Mouse (Mus musculus) spleen, adult 2 months (tissue): ENCODE measurements around the gene Arpc1b. TPM values are rescaled to one million over a fixed set of nuclear protein-coding genes. Genes with fewer than 3 reads are reported as not detected.
"Not testable (repeated sequence)": the region's sequence is repeated elsewhere in the genome, so short reads cannot be mapped to it uniquely, and the experiment has no call there.

Experiments used
- DNase-seq, 2 experiments: peaks; one replicate each; pipeline versions ENCODE4 v3.0.0 to v3.0.0-alpha.2; 2012 to 2021; ENCODE audit warnings: low spot score in 2 of 2, low read depth in 1 of 2
- H3K27ac ChIP-seq: fragments of 200-500 bp; 2 replicates; pipeline ENCODE4 v1.5.1; 2012; ENCODE audit warnings: low read length, inconsistent platforms; ENCODE audit not compliant: insufficient read depth
- H3K27me3 ChIP-seq: fragments of 200-500 bp; 2 replicates; pipeline ENCODE4 v1.6.1; 2012; ENCODE audit warnings: mild to moderate bottlenecking, moderate library complexity, low read length, inconsistent platforms; ENCODE audit not compliant: control insufficient read depth, insufficient read depth
- H3K36me3 ChIP-seq: fragments of 200-500 bp; 2 replicates; pipeline ENCODE4 v1.6.1; 2012; ENCODE audit warnings: mild to moderate bottlenecking, low read length, inconsistent platforms; ENCODE audit not compliant: control insufficient read depth, insufficient read depth
- H3K4me1 ChIP-seq: fragments of 200-500 bp; 2 replicates; pipeline ENCODE4 v1.6.1; 2011; ENCODE audit warnings: inconsistent platforms; ENCODE audit not compliant: control insufficient read depth, insufficient read depth, insufficient read length
- H3K4me3 ChIP-seq: fragments of 200-500 bp; 2 replicates; pipeline ENCODE4 v1.5.1; 2011; ENCODE audit warnings: mild to moderate bottlenecking, inconsistent platforms; ENCODE audit not compliant: insufficient read depth, insufficient read length; ENCODE audit errors: extremely low read depth
- CTCF ChIP-seq: fragments of 200-500 bp; IDR thresholded peaks from 2 replicates; pipeline ENCODE4 v1.5.1; 2011; ENCODE audit warnings: mild to moderate bottlenecking, inconsistent platforms; ENCODE audit not compliant: insufficient read depth, insufficient read length, insufficient replicate concordance; ENCODE audit errors: extremely low read depth
- POLR2A ChIP-seq: fragments of 200-500 bp; IDR thresholded peaks from 2 replicates; pipeline ENCODE4 v1.6.1; 2011; ENCODE audit warnings: low read depth, low read length, inconsistent platforms
- WGBS: fragments of 180-500 bp; shearing (Covaris S2); methylation state at CpG from one replicate; pipeline ENCODE4 v1.1.7; 2018; 5-methylcytosine and 5-hydroxymethylcytosine counted together
- polyA plus RNA-seq: library from polyadenylated mRNA; depleted of rRNA; stranded (reverse); fragments of >200 nt; gene quantifications from 2 replicates; pipeline ENCODE4 v1.2.3, GENCODE M21; 2012

The Arpc1b gene
- polyA plus RNA-seq, 1 experiment, result 780 TPM

- TF ChIP-seq CTCF, result no peak
- TF ChIP-seq POLR2A, result no peak
- no peak overlapping the region; the same call in 1 of the 2 replicates for H3K27ac ChIP-seq
- no peak for DNase-seq
- 80% methylated on average over 6 of the region's 6 CpGs for WGBS
- no peaks in the 10 kb centered on the region for H3K27me3 ChIP-seq
- H3K36me3 ChIP-seq, result peaks cover 21% of the 10 kb centered on the region
- H3K4me1 ChIP-seq, result peaks cover 14% of the 10 kb centered on the region; the same call in 1 of the 2 replicates
- no peak overlapping the region for H3K4me3 ChIP-seq
Measured at GRCm38 (mm10) chr5:145118005-145118404, 4.0 kb downstream of the Arpc1b start.

GRCm38 (mm10) chr5:145118461-145118860, 4.4 kb downstream of the Arpc1b start:
- no peaks in the 10 kb centered on the region for H3K27me3 ChIP-seq
- DNase-seq, result no peak
- H3K4me1 ChIP-seq, result peaks cover 14% of the 10 kb centered on the region; the same call in 1 of the 2 replicates
- no peak overlapping the region for H3K27ac ChIP-seq
- 91% methylated on average over 5 of the region's 5 CpGs for WGBS
- H3K4me3 ChIP-seq, result no peak overlapping the region
- TF ChIP-seq CTCF, result no peak
- TF ChIP-seq POLR2A, result no peak
- peaks cover 24% of the 10 kb centered on the region for H3K36me3 ChIP-seq

- no peak for DNase-seq
- H3K4me1 ChIP-seq, result peaks cover 9% of the 10 kb centered on the region; the same call in 1 of the 2 replicates
- no peak overlapping the region for H3K4me3 ChIP-seq
- TF ChIP-seq CTCF (no peak), POLR2A (no peak)
- no peak overlapping the region for H3K27ac ChIP-seq
- H3K36me3 ChIP-seq, result peaks cover 31% of the 10 kb centered on the region
- H3K27me3 ChIP-seq, result no peaks in the 10 kb centered on the region
- WGBS, result 92% methylated on average over 2 of the region's 2 CpGs
Measured at GRCm38 (mm10) chr5:145119385-145119784, 5.4 kb downstream of the Arpc1b start.

- peaks cover 45% of the 10 kb centered on the region for H3K36me3 ChIP-seq
- H3K27me3 ChIP-seq, result no peaks in the 10 kb centered on the region
- H3K4me3 ChIP-seq, result no peak overlapping the region
- WGBS, result 83% methylated on average over 7 of the region's 7 CpGs
- peaks cover 7% of the 10 kb centered on the region; the same call in 1 of the 2 replicates for H3K4me1 ChIP-seq
- no peak for DNase-seq
- no peak overlapping the region for H3K27ac ChIP-seq
- no peak for TF ChIP-seq CTCF
- TF ChIP-seq POLR2A, result no peak
Measured at GRCm38 (mm10) chr5:145120921-145121320, 6.9 kb downstream of the Arpc1b start.

- H3K4me3 ChIP-seq, result no peak overlapping the region
- no peaks in the 10 kb centered on the region for H3K27me3 ChIP-seq
- H3K4me1 ChIP-seq, result peaks cover 2% of the 10 kb centered on the region; the same call in 1 of the 2 replicates
- H3K27ac ChIP-seq, result no peak overlapping the region
- TF ChIP-seq POLR2A (no peak), CTCF (no peak)
- no peak for DNase-seq
- WGBS, result 91% methylated on average over 19 of the region's 19 CpGs
- H3K36me3 ChIP-seq, result peaks cover 56% of the 10 kb centered on the region
Measured at GRCm38 (mm10) chr5:145123396-145123795, 9.4 kb downstream of the Arpc1b start.

- Histone ChIP-seq H3K4me3 (no peak overlapping the region), H3K27ac (no peak overlapping the region), H3K27me3 (no peaks in the 10 kb centered on the region), H3K36me3 (peaks cover 64% of the 10 kb centered on the region), H3K4me1 (no peaks in the 10 kb centered on the region)
- DNase-seq, result no peak
- 94% methylated on average over 9 of the region's 9 CpGs for WGBS
- no peak for TF ChIP-seq POLR2A
- no peak for TF ChIP-seq CTCF
Measured at GRCm38 (mm10) chr5:145126580-145126979, 12.6 kb downstream of the Arpc1b start.

GRCm38 (mm10) chr5:145129124-145129523, 15.1 kb downstream of the Arpc1b start:
- Histone ChIP-seq H3K4me1 (no peaks in the 10 kb centered on the region), H3K27me3 (no peaks in the 10 kb centered on the region), H3K27ac (no peak overlapping the region), H3K36me3 (peaks cover 59% of the 10 kb centered on the region), H3K4me3 (no peak overlapping the region)
- WGBS, result 87% methylated on average over 4 of the region's 4 CpGs
- no peak for DNase-seq
- no peak for TF ChIP-seq POLR2A
- no peak for TF ChIP-seq CTCF

GRCm38 (mm10) chr5:145129773-145130172, 15.8 kb downstream of the Arpc1b start:
- H3K4me3 ChIP-seq, H3K27me3 ChIP-seq, DNase-seq, H3K4me1 ChIP-seq, H3K27ac ChIP-seq: not testable (repeated sequence)
- WGBS, result 88% methylated on average over 6 of the region's 6 CpGs
- H3K36me3 ChIP-seq, result peaks cover 59% of the 10 kb centered on the region
